Mouse (Mus musculus) cerebellum, adult 18-20 months (tissue): ENCODE results near the gene Adarb2.
"Not testable (repeated sequence)": the region's sequence is repeated elsewhere in the genome, so short reads cannot be mapped to it uniquely, and the experiment has no call there.

Experiments
- DNase-seq, 2 experiments: peaks; one replicate each; pipeline ENCODE4 v3.0.0; 2021

The Adarb2 gene

DNA sequence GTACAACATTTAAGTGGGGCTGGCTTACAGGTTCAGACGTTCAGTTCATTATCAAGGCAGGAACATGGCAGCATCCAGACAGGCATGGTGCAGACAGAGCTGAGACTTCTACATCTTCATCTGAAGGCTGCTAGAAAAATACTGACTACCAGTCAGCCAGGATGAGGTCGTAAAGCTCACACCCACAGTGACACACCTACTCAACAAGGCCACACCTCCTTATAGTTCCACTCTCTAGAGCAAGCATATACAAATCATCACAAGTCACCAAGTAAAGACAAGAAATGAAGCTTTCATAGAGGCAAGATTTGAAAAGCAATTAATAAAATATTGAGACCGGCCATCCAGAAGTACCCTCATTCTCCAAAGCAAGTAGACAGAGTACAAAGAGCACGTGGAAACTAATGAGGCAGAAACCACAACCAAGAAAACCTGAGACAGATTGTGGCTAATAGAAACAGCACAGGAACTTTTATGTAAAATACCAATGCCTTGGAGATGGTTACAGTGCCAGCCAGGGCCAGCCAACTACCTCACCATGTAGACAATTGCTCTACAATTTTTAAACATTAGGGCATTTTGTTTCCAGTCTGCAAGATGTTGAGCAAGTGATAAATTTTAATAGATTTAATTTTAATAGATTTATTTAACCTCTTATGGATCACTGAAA, 394.4 kb downstream of the Adarb2 start:
- no peak for DNase-seq

DNA sequence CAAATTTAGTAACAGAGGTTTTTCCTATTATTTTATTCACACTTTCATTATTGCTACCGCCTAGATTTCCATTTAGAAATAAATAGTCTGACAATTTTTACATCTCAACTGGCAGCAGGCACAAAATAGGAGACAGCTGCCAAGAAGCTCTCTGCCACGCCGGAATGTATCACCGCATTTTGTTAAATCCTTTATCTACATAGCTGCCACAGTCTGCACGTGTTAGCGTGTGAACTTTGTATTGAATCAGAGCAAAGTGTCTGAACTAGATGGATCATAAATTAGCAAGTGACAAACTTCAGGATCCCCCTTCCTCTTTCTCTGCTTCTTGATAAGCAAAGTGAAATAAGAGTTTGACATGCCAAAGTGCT, 395.0 kb downstream of the Adarb2 start:
- DNase-seq: no peak

DNA sequence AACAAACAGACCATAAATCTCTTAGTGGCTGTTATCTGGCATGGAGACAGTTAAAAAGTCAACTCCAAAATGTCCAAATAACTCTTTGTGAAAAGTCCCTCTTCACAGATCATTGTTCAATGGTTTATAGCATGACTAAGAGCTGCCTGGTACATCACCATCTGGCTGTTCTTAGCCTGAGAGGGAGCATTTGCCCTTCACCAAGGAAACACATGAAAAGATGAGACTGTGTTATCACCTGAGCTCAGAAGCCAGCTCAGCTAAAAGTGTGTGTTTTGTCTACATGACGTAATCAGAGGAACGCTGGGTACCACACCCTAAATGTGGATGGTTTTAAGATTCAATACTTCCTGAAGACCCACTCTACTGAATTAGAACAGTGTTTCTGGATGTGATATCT, 403.0 kb downstream of the Adarb2 start:
- no peak for DNase-seq

DNA sequence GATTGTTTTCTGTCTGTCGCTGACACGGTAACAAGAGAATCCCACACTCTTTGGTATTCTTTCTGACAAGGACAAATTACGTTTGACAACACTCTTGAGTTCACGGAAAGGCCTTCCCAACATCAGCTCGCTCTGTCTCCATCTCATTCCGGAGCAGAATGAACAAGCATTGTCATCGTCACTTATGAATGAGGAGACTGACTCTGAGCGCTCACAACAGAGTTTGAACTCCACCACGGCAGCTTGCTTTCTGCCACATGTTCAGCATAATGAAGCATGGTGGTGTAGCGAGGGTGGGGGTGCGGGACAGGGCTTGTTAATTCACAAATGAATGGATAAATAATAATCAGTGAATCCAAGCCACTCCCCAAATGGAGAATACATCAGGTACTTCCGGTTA, 405.4 kb downstream of the Adarb2 start:
- no peak for DNase-seq

DNA sequence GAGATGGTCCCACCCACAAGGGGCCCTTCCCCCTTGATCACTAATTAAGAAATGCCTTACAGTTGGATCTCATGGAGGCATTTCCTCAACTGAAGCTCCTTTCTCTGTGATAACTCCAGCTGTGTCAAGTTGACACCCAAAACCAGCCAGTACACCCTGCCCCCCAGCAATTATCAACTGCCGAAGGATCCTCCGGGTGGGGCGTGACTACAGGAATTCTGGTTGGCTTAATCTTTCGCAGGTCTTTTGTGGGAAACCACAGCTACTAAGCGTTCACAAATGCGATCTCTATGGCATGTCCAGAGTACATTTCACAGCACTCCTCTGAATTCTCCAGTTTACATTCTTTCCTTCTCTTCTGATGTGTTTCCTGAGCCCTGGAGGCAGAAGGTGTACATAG, 406.3 kb downstream of the Adarb2 start:
- not testable (repeated sequence) for DNase-seq

DNA sequence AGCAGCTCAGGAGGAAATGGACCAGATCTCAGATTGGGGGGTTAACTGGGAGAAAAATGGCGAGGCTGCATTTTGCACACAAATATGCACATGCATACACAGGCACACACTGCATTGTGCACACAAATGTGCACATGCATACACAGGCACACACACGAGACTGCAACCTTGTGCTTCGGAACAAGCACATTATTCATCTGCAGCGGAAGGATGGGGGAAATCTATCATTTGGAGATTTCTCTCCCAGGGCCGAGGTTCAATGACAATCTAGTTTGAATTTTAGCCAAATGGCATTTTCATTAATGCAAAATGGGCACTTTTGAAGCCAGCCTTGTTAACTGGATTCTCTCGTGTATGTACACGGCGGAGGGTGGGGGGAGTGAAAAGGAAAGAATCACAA, 408.3 kb downstream of the Adarb2 start:
- no peak for DNase-seq

DNA sequence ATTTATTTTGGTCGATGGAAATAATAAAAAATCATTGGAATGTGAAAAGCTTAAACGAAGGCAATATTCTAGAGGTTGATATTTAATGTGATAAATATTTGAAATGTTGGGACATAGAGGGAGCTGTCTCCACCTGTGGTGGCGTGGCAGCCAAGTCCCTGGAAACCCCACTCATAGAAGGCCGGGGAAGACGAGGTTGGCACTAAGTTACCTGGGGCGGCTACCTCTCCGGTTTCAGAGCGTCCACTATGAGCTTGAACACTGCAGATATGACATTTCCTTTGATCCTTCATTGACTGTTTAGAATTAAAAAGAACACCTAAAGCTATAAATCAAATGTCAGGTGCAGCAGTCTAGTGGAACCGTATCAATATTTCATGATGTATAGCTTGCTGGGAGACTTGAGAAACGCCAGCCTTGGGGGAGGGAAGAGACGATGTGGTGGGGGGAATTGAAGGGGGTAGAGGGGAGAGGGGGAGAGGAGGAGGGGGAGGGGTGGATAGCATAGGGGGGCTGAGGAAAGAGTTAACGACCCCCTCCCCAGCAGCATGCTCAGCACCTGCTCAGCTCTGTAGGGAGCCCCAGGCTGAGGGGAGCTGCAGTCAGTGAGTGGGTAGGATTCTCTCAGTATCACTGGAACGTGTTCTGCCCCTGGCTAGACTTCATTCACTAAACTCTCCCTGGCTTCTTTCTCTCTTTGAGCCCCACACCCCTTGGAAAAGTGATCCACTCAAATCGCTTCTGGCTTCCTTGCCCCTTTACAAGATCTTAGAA, 410.1 kb downstream of the Adarb2 start:
- DNase-seq: no peak

DNA sequence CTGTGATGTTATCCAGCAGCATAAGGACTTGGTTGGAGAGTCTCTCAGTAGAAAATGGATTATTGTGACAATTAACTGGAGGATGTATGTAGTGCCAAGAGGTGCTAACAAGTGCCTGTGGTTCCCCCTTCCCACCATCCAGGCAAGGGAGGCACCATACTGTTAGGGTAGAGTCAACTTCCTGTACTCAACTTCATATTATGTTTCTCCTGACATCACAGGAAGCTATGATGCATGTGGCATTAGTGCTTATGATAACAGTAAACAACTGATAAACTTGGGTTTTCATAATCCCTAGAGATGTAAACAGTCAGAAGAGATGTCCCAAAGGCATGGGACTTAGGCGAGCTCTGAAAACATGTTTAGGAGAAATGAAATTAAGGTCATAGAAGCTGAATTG, 414.0 kb downstream of the Adarb2 start:
- DNase-seq: no peak

DNA sequence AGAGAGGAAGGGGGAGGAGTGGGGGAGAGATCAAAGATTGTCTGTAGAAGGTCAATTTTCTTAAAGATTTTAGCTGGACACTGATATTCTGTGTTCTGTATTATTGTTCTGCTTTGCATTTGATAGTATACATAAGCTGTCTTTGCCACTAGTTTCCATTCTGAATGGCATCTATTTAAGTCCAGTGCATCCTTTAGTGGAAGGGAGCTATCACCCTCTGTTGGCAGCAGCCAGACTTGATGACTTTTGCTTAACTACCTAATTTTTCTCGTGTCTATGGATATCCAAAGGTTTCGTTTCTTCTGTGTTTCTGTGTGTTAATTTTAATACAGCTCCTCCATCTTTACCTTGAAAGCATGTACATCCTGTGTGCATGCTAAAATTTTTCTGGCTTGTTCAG, 419.6 kb downstream of the Adarb2 start:
- DNase-seq: no peak

DNA sequence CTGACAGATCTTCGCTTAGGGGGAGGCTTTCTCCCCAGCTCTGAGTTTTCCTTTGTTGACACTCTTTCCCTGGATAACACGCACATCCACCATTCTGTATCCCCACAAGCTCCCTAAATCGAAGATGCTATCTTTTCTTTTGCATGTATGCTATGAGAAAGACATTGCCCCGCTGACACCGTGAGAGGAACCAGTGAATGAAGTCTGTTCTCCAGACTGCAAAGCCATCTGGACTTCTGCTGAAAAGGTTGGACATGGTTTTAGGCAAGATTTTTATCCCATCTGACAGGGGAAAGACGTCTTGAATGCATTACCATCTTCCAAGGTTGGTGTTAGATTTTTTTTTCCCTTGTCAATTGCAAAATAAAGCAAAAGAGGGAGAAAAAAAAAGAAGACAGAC, 426.9 kb downstream of the Adarb2 start:
- no peak for DNase-seq

DNA sequence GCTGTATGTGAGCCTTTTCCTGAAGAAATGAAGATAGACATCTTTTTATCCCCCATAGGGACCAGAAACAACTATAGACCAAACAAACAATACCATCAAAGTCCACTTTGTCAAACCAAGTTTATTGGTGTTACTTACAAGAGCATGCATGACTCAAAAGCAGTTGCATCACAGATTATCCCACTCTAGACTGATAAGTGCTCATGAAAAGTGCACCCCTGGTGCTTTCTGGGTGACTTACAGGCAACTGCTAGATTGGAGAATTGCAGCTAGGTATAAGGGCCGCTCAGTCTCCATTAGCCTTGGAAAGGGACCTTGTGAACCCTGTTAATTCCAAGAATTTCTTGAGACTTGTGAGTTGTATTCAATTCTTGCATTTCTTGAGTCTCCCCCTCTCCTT, 429.0 kb downstream of the Adarb2 start:
- DNase-seq: no peak

DNA sequence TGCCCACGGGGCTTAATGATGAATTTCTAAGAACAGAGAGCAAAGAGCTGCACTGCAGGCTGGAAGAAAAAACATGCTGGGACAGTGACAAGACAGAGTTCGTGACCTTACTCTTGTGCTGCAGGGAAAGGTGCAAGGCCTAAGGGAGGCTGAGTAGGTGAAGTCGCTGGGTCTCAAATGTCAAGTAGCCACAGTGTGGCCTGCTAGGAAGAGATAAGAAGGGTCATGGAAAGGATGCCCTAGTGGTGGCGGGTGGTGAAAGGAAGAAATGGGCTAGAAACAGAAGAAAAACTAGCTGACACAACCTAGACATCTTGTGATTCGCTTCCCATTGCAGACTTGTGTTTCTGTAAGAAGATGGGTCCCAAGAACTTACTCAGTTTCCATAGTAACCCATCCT, 429.4 kb downstream of the Adarb2 start:
- DNase-seq: no peak

DNA sequence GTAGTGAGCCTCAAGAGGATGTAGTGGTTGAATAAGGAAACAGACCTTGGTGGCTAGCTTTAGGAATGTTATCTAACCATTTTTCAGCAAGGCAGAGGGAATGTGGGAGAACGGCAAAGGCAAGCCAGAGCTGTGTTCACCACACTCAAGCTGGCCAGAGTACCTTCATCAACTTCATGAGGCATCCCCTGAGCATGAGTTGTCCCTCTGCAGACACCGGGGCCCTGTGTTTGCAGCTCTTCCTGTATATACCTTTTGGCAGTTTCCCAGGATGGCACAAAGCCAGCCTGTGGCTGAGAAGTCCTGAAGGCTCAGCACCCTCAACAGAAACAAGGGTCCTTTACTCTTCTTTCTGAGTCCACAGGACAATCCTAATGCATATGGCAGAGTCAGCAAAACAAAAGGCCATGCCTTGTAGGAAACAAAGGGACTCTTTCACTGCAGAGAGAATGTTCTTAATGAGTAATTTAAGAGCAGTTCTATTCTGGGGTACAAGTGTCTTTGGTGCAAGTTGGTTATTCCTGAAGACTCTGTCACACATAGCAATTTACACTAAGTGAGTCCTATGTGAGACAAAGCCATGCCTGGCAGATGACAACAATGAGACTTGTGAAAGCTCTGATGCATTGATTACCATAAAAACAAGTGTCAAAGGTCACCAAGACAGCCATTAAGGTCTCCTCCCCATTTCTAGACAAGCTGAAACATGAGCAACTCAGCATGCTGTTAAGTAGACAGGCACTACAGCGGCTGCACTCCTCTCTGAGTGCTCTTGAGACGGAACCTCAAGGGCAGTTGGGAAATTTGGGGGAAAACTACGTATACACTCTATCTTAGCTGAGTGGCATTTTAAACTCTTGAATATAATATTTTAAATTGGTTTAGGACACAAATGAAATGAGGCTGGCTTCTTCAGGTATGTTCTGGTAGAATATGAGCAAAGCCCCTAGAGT, 431.0 kb downstream of the Adarb2 start:
- no peak for DNase-seq

DNA sequence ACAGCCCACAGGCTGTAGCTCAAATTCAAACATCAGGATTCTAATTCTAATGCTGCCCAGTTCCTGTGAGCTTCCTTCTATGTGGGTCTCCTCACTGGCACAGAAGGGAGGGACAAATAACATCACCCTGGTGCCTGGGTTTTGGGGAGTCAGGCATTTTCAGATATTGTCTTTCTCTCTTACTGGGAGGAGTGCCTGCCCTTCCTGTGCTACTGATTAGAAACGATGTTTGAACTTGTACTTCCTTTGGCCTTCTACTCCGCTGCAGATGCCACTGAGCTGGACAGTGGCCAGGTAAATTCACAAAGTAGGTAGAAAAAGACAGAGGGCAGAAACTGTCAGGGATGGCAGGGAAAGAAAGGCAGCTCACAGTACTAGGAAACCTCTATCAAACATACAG, 439.4 kb downstream of the Adarb2 start:
- DNase-seq: no peak

DNA sequence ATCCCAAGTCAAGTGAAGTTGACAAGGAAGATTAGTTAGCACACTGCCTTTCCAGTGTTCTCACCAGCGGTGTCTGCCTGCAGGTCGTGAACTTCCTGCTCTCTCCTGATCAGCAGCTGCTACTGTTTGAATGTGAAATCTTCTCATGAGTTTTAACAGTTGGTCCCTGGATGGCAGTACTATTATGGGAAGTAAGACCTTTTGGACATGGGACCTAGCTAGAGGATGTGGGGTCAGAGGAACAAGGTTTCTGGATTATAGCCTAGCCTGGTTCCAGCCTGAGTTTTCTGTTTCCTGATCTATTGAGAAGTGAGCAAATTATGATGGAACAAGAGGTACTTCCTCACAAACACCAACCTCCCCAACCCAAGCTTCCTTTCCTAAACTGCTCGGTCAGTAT, 441.3 kb downstream of the Adarb2 start:
- DNase-seq: no peak

DNA sequence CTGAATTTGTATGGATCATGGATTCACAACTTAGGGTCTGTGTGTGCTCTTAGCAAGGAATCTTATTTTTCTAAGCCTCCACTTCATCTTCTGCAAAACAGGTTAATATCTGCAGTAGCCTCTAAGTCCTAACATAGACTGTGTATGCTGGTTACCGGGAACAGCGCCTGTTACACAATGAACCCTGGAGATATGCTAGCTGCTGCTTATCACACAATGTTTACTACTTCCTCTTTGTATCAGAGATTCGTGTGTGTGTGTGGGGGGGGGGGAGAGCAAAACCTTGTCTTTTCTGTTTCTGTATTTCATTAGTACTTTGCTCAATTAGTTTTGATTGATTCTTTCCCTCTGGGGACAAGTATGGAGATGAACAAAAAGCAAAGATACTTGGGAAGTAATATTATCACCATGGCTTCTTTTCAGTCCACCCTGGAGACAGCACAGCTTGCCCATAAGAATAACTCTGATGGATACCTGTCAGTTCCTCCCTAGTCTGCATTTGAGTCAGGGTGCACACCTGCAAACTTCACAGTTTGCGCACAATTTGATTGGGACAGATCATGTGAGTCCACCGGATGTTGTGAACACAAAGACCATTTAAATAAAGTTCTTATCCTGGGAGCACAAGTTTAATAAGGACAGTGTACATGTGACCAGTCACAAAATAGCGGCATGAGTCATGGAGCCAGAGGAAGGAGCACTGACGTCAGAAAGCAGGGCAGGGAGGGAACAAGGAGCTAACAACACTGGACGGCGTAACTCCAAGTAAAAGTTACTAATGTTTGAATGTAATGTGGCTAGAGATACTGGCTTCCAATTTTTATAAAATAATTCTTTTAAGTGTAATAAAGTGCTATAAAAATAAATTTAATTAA, 442.4 kb downstream of the Adarb2 start:
- no peak for DNase-seq

DNA sequence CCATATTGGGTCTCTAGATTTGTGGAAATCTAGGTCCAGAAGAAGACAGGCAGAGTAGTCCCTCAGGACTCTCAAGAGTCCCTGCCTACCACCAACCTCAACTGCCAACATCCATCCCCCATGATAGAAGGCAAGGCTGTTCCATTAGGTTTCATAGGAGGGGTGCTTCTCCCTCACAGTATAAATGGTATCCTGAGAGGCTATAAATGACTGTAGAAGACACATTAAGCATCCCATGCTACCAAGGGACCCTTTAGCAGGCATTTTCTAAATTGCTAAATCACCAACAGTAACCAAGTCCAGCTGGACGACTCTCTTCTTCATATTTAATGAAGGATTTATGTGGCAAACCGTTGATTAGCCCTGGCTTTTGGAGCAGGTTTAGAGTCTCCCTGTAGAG, 446.6 kb downstream of the Adarb2 start:
- no peak for DNase-seq

DNA sequence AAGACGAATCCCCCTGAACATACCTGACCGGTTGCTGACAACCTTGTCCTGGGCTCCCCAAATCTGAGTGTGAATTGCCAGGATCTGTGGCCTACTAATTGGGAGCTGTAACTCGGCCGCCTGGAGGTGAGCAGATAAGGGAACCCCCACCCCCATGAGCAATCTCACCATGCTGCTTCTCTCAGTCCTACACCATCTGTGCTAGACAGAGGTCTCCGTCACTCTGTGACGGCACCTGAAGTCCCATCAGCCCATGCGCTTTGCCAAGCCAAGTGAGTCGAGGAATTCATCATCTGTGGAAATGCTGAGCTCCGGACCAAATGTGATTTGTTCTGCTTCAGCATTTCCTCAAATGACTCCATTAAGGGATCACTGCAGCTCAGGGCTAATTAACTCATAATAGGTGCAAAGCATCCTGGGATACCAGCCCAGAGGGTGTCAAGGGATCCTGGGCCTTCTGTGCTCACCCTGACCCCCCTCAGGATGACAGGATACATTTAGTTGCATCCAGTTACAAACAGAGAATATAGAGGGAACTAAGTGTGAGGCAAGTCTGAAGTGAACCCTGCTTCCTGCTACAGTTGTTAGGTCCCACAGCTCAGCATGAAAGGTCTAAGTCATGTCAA, 462.1 kb downstream of the Adarb2 start:
- DNase-seq: no peak

DNA sequence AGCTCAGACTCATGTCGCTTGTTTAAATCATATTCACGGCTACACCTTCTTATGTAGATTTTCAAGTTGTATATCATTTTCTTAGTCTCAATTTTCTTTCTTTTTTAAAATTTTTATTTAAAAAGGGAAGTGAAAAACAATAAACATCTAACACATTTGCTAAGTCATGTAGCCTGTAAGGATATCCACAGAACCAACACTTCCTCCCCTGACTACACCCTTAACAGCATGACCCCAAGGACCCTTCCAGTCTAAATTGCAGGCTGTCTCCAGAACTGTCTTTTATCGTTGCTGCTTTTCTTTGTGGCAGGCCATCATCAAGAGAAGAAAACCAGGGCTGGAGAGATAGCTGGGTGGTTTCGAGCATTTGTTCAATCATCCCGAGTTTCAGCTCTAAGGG, 474.5 kb downstream of the Adarb2 start:
- DNase-seq: no peak

DNA sequence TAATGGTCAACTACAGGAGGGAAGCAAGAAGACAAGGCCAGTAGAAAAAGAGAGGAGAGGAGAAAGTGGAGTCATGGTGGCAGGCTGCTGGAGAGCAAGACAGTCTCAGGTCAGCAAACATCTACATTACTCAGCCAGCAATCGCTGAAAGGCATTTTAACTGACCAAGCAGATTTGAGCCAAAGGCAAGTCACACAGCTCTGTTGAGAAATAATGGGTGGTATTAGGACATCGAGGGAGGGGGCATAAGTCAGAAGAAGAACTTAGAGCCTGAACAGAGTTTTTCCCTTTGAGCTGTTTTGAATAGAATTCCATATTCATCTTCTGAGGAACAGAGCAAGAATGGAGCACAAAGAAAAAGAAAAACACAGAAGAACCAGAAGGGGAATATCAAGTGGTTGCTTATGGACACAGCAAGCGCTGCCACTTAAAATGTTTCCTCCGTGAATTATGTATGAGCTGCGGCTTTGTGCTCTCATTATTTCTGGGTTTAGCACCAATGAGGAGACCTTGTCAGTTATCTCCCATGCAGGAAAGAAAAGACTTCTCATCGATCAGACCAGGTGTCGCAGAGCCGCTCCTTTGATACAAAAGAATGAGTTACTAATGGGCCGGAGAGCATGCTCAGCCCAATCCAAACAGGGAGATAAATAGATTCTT, 477.9 kb downstream of the Adarb2 start:
- DNase-seq: no peak

DNA sequence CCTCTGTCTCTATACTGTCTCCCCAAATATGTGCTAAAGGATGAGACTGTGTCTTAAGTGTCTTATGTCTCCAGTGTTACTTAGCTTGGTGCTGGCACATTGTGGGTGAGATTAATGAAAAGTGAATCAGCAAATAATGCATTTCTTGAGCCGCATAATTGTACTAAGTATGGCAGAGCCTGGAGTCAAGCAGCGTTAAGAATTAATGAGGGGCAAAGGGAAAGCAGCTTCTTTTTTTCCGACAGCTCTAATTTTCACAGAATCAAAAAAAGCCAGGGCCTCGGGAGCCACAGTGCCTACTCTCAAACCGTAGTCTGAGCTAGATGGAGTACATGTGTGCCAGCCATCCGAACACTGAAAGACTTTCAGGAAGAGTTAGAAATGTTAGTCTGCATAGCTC, 488.8 kb downstream of the Adarb2 start:
- no peak for DNase-seq

DNA sequence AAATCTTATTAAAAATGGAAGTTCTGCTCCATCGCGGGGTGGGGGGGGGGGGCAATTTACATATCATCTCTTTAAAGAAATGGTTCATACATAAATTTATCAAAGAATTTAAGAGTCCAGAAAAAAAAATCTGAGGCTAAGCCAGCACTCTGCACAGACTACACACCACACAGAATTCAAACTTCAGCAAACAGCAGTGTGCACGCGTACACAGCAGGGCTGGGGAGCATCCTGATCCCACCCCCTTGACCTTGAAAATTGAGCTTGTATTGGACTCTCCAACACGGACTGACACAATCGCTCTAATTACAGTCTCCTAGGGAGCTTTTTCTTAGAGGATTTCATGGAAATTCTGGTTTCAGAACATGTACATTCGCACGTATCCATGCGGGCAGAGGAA, 490.1 kb downstream of the Adarb2 start:
- no peak for DNase-seq
